Mouse (Mus musculus): ENCODE measurements around the gene Fgf5. TPM values are rescaled to one million over a fixed set of nuclear protein-coding genes. Genes with fewer than 3 reads are reported as not detected.

Fgf5 gene
- polyA plus RNA-seq, 1 experiment from 2014 or later: 0.76 TPM

Other genes starting within 250 kb of the Fgf5 start
- gene Antxr2, start 223.1 kb upstream of the Fgf5 start, polyA plus RNA-seq (2014; fragmentation: Nextera tagmentation; extraction: Ambion mirVana): 9.5 and 11.3 TPM in 2 replicates
- 2.8 and 2.9 TPM in 2 replicates for gene Prdm8, start 87.0 kb upstream of the Fgf5 start, polyA plus RNA-seq (2014; fragmentation: Nextera tagmentation; extraction: Ambion mirVana)
- gene Cfap299, start 75.1 kb downstream of the Fgf5 start, polyA plus RNA-seq (2014; fragmentation: Nextera tagmentation; extraction: Ambion mirVana): 1.1 and 2.2 TPM in 2 replicates

All from hindbrain, embryonic 11.5 days (tissue).